Mouse (Mus musculus): ENCODE data around the gene Phldb1. TPM values are rescaled to one million over a fixed set of nuclear protein-coding genes. Genes with fewer than 3 reads are reported as not detected.

Phldb1 gene
- polyA plus RNA-seq, 1 experiment, result 34.1 TPM

DNA sequence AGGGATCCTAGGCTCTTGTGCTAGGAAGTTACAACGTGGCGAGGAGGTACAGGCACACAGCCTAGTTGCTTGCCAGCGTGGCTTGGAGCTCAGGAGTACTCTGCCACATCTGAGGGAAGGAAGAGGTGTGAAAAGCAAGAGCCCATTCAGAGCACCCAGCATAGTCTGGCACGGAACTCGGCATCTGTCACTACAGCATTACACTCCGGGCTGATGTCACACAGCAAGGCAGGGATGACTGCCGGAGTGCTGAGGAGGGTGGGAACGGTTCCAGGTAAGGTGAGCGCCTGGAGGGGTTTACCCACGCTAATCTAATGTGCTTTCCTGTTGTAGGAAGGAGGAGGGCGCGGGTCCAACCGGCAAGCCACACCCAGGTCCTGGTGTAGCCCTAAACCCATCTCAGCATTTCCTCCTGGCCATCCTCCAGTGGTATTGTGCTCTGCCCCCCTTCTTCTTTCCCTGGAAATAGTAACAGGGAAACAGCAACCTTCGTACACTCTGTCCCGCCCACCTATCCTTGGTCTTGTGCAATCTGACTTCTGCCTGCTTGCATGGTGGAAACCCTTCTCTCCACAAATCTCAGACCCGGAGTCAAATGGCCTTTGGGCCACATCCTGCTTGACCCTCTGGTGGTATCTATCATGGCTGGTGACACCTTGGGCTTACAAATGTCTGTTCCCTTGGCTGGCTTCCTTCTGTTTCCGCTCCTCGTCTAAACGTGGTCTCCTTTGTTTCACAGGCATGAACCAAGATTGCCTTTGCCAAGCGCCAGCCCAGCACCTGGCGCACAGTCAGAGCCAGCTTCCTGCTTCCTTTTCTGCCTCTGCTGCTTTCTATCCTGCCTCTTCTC, 43.1 kb downstream of the Phldb1 start:
- Histone ChIP-seq H3K36me3 (ENCODE audit: control insufficient read depth, insufficient read depth, low read length) (peaks cover 26% of the 10 kb centered on the region), H3K27ac (ENCODE audit: insufficient read depth, low read depth, low read length) (peak overlapping the region; percentile 63)
- no peak for TF ChIP-seq POLR2A (IDR thresholded peaks at IDR 0.05; ENCODE audit: low read depth, low read length)
- TF ChIP-seq CTCF (IDR thresholded peaks at IDR 0.05; ENCODE audit: extremely low read depth, insufficient read length, insufficient replicate concordance, low read depth, low read length), result no peak

DNA sequence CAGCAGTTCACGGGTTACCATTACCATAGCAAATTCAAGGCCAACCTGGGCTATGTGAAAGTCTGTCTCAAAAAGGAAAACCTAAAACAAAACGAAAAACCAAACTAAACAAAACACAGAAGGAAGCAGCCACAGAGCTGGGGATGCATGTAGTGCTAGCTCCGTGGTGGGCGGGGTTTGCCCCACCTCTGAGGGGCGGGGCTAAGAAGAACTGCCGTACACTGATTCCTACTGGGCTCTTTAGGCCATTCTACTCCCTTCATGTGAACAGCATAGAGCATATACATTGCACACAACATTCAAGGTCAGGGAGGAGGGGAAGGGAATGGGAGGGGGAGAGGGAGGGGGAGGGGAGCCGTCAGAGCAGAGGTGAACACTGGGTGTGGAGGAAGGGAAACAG, 44.4 kb downstream of the Phldb1 start:
- no peak overlapping the region for H3K27ac ChIP-seq (ENCODE audit: insufficient read depth, low read depth, low read length)
- no peaks in the 10 kb centered on the region for H3K27me3 ChIP-seq (ENCODE audit: control insufficient read depth, insufficient read depth, low read length)
- peaks cover 24% of the 10 kb centered on the region for H3K4me1 ChIP-seq (ENCODE audit: control insufficient read depth, insufficient read depth, insufficient read length, low read length)
- H3K36me3 ChIP-seq (ENCODE audit: control insufficient read depth, insufficient read depth, low read length), result peaks cover 25% of the 10 kb centered on the region
- H3K4me3 ChIP-seq (ENCODE audit: low read depth, low read length), result no peak overlapping the region
- whole genome bisulfite sequencing, result 15% methylated on average over 7 of the region's 7 CpGs
- TF ChIP-seq CTCF (IDR thresholded peaks at IDR 0.05; ENCODE audit: extremely low read depth, insufficient read length, insufficient replicate concordance, low read depth, low read length), result no peak
- TF ChIP-seq POLR2A (IDR thresholded peaks at IDR 0.05; ENCODE audit: low read depth, low read length), result no peak

More for the DNA sequence above, 43.1 kb downstream of the Phldb1 start:
- 0 out of 2 replicates have a peak overlapping the region, but pooled peaks have one; percentile 2 for H3K4me3 ChIP-seq (ENCODE audit: low read depth, low read length)
- H3K4me1 ChIP-seq (ENCODE audit: control insufficient read depth, insufficient read depth, insufficient read length, low read length), result peaks cover 22% of the 10 kb centered on the region
- H3K27me3 ChIP-seq (ENCODE audit: control insufficient read depth, insufficient read depth, low read length), result no peaks in the 10 kb centered on the region
- 19% methylated on average over 21 of the region's 21 CpGs for WGBS

DNA sequence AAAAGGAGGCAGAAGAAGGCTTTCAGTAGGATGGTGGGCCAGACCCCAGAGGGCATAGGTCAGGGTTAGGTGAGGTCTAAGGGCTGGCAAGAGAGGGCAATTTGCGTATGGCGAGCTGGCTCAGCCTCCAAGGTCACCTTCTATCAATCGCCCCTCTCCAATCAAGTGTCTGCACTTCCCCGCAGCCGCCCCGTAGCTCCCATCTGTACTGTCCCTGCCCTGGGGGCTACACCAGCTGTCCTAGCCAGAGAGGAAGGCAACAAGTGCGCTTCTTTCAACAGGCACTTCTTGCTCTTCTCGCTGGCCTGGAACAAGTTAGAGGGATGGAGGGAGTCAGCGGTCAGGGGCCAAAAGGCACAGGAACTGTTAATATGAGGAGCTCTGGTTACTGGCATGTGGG, 47.0 kb downstream of the Phldb1 start:
- H3K36me3 ChIP-seq (ENCODE audit: control insufficient read depth, insufficient read depth, low read length), result peaks cover 16% of the 10 kb centered on the region
- 91% methylated on average over 9 of the region's 9 CpGs for WGBS
- peaks cover 27% of the 10 kb centered on the region for H3K4me1 ChIP-seq (ENCODE audit: control insufficient read depth, insufficient read depth, insufficient read length, low read length)
- H3K27me3 ChIP-seq (ENCODE audit: control insufficient read depth, insufficient read depth, low read length), result no peaks in the 10 kb centered on the region
- H3K4me3 ChIP-seq (ENCODE audit: low read depth, low read length), result no peak overlapping the region
- H3K27ac ChIP-seq (ENCODE audit: insufficient read depth, low read depth, low read length), result no peak overlapping the region
- TF ChIP-seq CTCF (IDR thresholded peaks at IDR 0.05; ENCODE audit: extremely low read depth, insufficient read length, insufficient replicate concordance, low read depth, low read length), result no peak
- no peak for TF ChIP-seq POLR2A (IDR thresholded peaks at IDR 0.05; ENCODE audit: low read depth, low read length)

DNA sequence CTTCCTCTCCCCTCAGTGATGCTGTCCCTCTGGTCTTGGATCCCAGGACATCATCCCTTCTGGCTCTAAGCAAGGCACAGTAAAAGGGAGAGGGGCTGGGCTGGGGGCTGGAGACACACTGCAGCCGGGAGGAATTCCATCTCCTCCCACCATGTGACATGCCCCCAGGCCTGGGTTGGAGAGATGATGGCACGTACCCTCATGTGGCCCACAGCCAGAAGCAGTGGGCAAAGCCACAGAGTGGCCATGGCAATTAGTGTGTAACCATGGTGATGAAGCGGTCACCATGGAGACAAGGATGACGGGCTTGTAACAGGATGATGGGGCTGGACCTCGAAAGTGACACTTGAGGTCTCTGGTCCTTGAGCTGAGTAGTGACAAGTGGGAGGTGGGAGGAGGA, 48.4 kb downstream of the Phldb1 start:
- TF ChIP-seq POLR2A (IDR thresholded peaks at IDR 0.05; ENCODE audit: low read depth, low read length), result no peak
- Histone ChIP-seq H3K4me1 (ENCODE audit: control insufficient read depth, insufficient read depth, insufficient read length, low read length) (peaks cover 17% of the 10 kb centered on the region), H3K4me3 (ENCODE audit: low read depth, low read length) (no peak overlapping the region), H3K36me3 (ENCODE audit: control insufficient read depth, insufficient read depth, low read length) (peaks cover 17% of the 10 kb centered on the region), H3K27me3 (ENCODE audit: control insufficient read depth, insufficient read depth, low read length) (no peaks in the 10 kb centered on the region), H3K27ac (ENCODE audit: insufficient read depth, low read depth, low read length) (no peak overlapping the region)
- 81% methylated on average over 5 of the region's 5 CpGs for WGBS

DNA sequence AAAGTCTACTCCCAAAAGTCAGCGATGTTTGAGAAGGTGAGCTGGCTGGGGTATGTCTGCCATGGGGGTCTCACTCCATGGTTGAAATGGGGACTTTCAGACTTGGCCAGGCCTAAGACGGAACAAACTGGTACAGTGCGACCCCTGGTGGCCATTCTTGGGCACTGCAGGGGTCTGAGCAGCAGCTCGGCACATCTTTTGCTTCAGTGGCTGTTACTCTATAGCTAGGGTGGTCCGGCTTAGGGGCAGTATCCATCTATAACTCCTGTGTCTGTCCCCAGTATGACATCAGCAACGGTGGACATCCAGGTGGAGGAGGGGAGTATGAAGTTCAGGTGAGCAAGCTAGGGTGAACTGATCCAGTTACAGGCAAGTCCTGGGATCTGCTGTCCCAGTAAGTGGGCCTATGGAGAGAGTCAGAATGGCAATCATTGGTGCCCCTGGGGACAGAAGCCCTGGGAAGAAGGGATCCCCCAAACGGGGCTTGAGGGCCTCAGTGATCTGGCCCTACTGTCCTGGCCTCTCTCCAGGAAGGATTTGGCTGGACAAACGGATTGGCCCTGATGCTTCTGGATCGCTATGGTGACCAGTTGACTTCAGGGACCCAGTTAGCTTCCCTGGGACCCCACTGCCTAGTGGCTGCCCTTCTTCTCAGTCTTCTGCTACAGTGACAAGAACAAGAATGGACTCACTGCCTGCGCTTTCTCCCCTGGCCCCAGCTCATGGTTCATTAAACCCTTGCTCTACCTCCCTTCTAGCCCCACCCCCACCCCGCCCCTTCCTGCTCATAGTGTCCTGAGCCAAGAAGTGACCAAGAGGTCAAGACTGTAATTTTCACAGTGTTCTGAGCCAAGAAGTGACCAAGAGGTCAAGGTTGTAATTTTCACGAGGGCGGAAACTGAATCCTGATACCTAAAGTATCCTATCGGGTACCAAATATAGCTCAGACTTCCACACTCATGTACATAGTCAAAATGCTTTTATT, 49.4 kb downstream of the Phldb1 start:
- TF ChIP-seq CTCF (IDR thresholded peaks at IDR 0.05; ENCODE audit: extremely low read depth, insufficient read length, insufficient replicate concordance, low read depth, low read length), result peak; percentile 99
- TF ChIP-seq POLR2A (IDR thresholded peaks at IDR 0.05; ENCODE audit: low read depth, low read length), result no peak
- Histone ChIP-seq H3K4me3 (ENCODE audit: low read depth, low read length) (no peak overlapping the region), H3K27me3 (ENCODE audit: control insufficient read depth, insufficient read depth, low read length) (no peaks in the 10 kb centered on the region), H3K36me3 (ENCODE audit: control insufficient read depth, insufficient read depth, low read length) (peaks cover 19% of the 10 kb centered on the region), H3K27ac (ENCODE audit: insufficient read depth, low read depth, low read length) (no peak overlapping the region; the same call in 1 of the 2 replicates), H3K4me1 (ENCODE audit: control insufficient read depth, insufficient read depth, insufficient read length, low read length) (peaks cover 9% of the 10 kb centered on the region)
- 42% methylated on average over 14 of the region's 14 CpGs for WGBS

DNA sequence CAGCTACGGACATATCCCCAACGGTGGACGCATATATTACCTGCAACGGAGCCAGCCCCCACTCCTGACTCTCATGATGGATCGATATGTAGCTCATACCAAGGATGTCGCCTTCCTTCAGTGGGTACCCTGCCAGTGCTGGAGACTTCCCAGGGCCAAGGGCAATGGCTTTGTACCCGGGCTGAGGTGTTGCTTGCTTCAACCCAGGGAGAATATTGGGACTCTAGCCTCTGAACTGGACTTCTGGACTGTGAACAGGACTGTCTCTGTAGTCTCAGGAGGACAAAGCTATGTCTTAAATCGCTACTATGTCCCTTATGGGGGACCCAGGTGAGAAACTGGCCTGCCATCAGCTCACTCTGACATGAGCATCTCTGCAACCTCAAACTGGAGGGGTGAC, 52.0 kb downstream of the Phldb1 start:
- Histone ChIP-seq H3K4me3 (ENCODE audit: low read depth, low read length) (no peak overlapping the region), H3K27ac (ENCODE audit: insufficient read depth, low read depth, low read length) (no peak overlapping the region)
- WGBS, result 85% methylated on average over 8 of the region's 8 CpGs

DNA sequence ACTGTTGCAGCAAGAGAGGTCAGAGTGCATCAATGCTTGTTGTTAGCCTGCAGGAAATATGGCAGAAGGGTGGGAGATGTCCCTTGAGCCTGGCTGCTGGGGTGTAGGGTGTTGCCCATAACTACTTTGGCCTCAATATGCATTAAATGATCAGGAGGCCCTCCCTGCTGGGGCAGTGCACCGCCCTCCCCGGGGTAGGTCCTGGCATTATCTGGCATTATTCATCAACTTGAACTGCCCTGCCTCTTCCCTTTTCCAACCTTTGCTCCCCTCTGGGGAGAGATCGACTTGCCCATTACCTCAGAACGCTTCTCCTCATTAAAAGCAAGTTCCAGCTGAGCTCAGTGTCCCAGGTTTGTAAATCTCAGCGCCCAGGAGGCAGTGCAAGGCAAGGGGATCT, 55.4 kb downstream of the Phldb1 start:
- peak overlapping the region; percentile 77 for H3K27ac ChIP-seq (ENCODE audit: insufficient read depth, low read depth, low read length)
- TF ChIP-seq CTCF (IDR thresholded peaks at IDR 0.05; ENCODE audit: extremely low read depth, insufficient read length, insufficient replicate concordance, low read depth, low read length) (no peak), POLR2A (IDR thresholded peaks at IDR 0.05; ENCODE audit: low read depth, low read length) (no peak; the same call in 1 of the 2 replicates)
- 30% methylated on average over 5 of the region's 5 CpGs for WGBS

More for the DNA sequence above, 52.0 kb downstream of the Phldb1 start:
- Histone ChIP-seq H3K27me3 (ENCODE audit: control insufficient read depth, insufficient read depth, low read length) (no peaks in the 10 kb centered on the region), H3K4me1 (ENCODE audit: control insufficient read depth, insufficient read depth, insufficient read length, low read length) (peaks cover 8% of the 10 kb centered on the region), H3K36me3 (ENCODE audit: control insufficient read depth, insufficient read depth, low read length) (peaks cover 19% of the 10 kb centered on the region)
- TF ChIP-seq CTCF (IDR thresholded peaks at IDR 0.05; ENCODE audit: extremely low read depth, insufficient read length, insufficient replicate concordance, low read depth, low read length) (no peak), POLR2A (IDR thresholded peaks at IDR 0.05; ENCODE audit: low read depth, low read length) (no peak)

More for the DNA sequence above, 55.4 kb downstream of the Phldb1 start:
- Histone ChIP-seq H3K4me1 (ENCODE audit: control insufficient read depth, insufficient read depth, insufficient read length, low read length) (peaks cover 21% of the 10 kb centered on the region), H3K27me3 (ENCODE audit: control insufficient read depth, insufficient read depth, low read length) (no peaks in the 10 kb centered on the region), H3K4me3 (ENCODE audit: low read depth, low read length) (no peak overlapping the region), H3K36me3 (ENCODE audit: control insufficient read depth, insufficient read depth, low read length) (peaks cover 9% of the 10 kb centered on the region)

Data from small intestine, adult 2 months (tissue).